Mouse (Mus musculus) frontal cortex, postnatal 25 days (tissue): Measurements from ENCODE around the gene Atp12a.

Experiments
- DNase-seq, 2 experiments: peaks; one replicate each; pipeline ENCODE4 v3.0.0; 2022; ENCODE audit warnings: low spot score in 2 of 2

Atp12a gene

DNA sequence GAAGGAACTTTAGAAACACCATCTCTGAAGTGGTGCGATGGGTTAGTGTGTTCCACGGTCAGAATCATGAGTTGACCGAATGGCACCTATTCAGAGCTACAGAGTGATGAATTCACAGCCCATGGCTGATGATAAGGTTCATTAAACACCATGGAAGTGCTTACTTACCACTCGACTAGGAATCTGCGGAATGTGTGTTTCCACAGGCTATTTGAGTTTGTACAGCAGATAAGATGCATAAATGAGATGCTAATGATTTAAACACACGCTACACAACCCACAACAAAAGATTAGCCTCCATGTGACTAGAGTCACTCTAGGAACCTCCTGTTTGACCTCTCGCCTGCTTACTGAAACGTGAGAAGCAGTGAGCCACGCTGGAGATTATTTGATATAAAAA is 14.5 kb downstream of the Atp12a start:
- DNase-seq, result no peak

DNA sequence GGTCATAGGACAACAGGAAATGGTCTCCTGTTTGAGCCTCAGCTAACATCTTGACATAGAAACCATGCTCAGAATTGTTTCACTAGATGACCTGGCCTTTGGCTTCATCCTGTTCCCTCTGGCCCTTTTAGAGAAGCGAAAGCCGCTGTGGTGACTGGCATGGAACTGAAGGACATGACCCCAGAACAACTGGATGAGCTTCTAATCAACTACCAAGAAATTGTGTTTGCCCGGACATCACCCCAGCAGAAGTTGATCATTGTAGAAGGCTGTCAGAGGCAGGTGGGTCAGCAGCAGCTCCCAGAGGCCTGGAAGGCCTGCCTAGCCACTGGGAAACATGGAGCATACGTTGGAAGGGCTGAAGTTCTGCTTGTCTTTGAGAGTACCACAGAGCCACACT is 17.5 kb downstream of the Atp12a start:
- no peak for DNase-seq

DNA sequence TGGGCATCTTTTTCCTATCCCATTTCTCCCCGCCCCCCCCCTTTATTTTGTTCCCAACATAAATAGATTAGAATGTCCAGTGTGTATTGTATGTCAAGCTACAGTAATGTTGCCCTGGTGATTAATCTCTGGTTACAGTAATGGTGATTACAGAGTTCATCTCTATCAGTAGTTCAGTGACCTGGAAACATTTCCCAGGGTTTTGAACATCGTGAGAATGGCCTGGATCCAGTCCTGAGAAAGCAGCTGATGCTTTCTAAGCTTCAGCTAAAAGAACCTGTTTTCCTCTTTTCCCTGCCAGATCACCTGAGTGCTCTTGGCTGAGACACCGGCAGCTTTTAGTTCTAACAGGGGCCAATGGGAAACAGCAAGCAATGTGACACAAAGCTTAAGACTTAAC is 25.4 kb downstream of the Atp12a start:
- no peak for DNase-seq

DNA sequence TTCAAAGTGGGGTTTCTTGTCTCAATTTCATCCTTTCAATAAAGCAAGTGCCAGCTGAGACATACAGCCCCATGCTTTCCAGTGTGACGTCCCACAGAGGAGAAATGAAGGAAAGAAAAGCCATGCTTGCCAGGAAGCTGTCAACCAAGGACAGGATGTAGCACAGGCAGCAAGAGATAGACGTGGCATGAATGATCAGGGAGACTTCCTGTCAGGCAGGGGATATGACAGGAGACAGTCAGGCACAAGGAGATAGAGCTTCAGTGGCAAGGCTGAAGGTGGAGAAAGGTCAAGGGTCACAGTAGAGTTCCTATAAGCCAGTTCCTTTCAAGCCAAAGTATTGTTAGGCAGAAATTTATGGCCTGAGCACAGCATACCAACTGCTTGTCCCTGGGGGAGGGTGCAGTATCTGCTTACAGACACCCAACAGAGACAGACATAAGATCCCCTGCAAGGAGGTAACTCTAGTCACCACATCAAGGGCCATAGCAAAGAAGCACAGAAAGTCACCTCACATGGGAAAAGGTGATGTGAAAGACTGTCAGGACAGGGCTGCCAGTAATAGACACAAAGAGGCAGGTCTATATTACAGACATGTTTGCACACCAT is 28.9 kb downstream of the Atp12a start:
- no peak for DNase-seq

DNA sequence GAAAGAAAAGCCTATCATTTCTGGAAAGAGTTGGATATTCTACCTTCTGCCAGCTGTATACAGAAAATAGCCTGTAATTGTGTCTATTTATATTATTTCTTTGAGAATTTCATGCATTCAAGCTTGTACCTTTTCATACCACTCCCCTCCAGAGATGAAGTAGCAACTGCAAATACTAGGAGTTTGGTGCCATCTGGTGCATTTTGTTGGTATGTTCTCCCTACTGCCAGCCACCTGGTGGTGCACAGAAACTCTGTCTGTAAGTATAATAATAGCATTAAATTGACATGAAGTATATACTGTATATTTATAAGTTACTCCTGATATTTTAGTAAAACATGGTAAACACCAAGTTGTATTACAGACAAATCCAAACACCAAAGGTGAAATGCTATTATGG is 33.1 kb downstream of the Atp12a start:
- no peak for DNase-seq

DNA sequence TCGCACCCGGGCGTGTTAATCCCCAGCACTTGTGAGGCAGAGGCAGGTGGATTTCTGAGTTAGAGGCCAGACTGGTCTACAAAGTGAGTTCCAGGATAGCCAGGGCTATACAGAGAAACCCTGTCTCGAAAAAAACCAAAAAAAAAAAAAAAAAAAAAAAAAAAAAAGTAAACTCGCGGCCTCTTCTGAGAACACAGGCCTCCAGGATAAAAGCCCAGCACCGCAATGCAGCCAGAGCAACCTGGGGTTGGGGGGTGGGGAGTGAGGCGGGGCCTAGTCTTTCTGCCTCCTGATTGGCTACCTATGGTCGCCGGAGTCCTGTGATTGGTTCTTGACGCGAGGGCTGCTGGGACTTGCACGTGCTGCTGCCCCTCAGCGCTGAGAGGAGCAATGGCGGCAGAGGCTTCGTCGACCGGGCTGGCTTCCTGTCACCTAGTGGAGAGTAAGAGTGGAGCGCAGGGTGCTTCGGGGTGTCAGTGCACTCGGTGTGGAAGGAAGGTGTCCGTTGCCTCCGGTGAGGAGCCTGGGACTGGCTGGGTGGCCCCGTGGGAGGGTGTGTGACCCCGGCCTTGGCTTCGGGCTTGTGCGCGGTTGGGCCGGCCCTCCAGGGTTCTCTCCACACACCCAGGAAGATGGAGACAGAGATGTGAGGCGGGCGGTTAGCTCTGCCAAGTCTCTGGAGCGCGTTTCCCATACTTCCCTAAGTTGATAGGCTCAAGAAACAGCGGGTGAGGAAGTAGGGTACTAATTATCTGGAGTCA is 37.6 kb downstream of the Atp12a start, which contains the start of gene Rnf17:
Gene Rnf17 (plus strand): TSS at position 271 of the 761 bp plus-strand sequence.
- no peak for DNase-seq

DNA sequence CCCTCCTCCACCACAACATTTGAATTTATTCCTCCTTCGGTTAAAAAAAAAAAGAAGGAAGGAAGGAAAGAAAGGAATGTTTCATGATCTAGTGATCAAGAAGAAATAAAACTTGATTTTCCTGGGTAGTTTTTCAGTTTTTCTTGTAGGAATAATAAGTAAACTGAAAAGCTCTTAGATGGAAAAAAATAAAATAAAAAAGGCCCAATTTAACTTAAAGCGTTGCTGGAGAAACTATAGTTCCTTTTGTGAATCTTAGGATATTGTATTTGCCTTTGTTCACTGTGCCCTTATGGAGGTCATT is 38.2 kb downstream of the Atp12a start:
- no peak for DNase-seq
